Mouse (Mus musculus): ENCODE results near the gene Ifi213. TPM values are rescaled to one million over a fixed set of nuclear protein-coding genes. Genes with fewer than 3 reads are reported as not detected.
"Not testable (repeated sequence)": the region's sequence is repeated elsewhere in the genome, so short reads cannot be mapped to it uniquely, and the experiment has no call there.

Ifi213 gene
- not detected in 2 replicates for polyA plus RNA-seq (2014; fragmentation: Nextera tagmentation; extraction: Ambion mirVana)

DNA sequence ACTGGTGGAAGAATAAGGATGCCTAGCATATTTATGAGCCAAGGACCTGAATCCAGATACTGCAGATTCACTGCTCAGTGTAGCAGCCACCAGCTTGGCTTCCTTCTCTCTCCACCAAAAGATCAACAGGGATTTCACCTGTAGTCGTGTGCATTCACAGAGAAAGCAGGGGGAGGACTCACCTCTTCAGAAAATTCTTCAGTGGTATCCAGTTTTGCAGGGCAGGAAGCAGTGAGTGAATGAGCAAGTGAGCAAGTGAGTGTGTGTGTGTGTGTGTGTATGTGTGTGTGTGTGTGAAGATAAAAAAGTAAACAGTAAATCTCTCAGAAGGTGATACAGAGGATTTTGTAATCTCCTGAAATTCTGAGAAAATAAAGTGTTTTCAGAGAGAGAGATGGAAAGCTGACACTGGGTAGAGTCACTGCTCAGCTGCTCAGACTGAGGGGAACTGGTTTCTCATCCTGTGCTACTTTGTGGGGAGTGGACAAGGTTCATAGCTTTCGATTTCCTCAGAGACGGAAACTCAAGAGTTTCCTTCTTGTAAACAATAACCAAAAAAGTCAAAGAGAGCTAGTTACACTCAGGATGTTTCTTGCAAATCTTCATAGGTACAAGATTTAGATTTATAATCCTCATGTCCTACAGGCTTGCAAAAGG is at the start of gene Ifi213:
Ifi213 (minus strand) TSS at position 437 of the 657 bp plus-strand sequence.
- 78% methylated on average over 3 of the region's 3 CpGs for WGBS
- not testable (repeated sequence) for H3K27me3 ChIP-seq (ENCODE audit: control insufficient read depth, insufficient read depth, low read length); DNase-seq (ENCODE audit: low spot score); ATAC-seq (ENCODE audit: insufficient number of reproducible peaks, low FRiP score, low TSS enrichment, low read depth); H3K36me3 ChIP-seq (ENCODE audit: control insufficient read depth, insufficient read depth, low read length); H3K27ac ChIP-seq (replicated peaks; ENCODE audit: low read depth, low read length); H3K4me2 ChIP-seq (ENCODE audit: low read depth, severe bottlenecking); H3K9ac ChIP-seq (ENCODE audit: low read length); H3K9me3 ChIP-seq (ENCODE audit: control insufficient read depth, low read length); H3K4me3 ChIP-seq (ENCODE audit: low read depth, low read length); H3K4me1 ChIP-seq (ENCODE audit: control insufficient read depth, insufficient read depth, low read length)

DNA sequence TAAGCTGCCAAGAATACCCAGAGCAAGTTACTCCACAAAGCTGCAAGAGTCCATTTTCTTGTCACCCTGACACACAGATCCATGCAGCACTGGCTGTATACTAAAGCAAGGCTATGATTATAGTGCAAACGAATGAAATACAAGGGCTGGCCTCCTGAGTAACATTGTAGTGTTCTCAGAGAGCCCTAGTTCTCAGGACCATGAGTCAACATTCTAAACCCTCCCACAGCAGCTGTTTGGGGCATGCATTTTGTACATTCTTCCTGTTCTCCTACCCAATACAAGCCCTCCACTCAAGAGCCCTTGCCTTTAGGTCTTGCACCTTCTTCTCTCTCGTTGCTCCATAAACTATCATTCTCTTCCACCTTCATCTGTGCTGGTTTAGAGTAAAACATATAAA is 46.3 kb upstream of the Ifi213 start:
- H3K27ac ChIP-seq (replicated peaks; ENCODE audit: low read depth, low read length), result no peak overlapping the region

DNA sequence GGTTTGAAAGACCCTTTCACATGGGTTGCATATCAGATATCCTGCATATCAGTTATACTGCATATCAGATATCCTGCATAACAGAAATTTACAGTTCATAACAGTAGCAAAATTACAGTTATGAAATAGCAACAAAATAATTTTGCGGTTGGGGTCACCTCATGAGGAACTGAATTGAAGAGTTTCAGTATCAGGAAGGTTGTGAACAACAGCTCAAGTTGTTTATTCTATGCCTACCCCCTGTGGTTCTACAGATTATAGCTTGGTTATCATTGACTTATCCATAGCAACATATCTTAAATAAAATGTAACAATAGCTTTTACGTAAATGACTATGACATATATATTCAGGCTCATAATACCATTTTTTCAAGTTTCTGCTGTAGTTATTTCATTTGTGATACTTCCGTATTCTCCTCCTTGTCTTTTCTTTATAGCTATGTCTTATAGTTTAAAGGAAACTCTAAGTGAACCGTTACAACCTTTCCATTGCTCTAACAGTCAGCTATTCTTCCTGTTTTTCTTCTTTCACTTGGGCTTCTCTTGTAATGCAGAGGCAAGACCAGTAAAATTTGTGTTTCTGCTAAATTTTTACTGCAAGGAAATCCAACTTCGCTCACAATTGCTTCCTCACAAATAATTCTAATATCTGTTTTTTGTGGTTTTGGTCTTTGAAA is 35.0 kb upstream of the Ifi213 start:
- H3K27me3 ChIP-seq (ENCODE audit: control insufficient read depth, insufficient read depth, low read length), result no peaks in the 10 kb centered on the region
- ATAC-seq (ENCODE audit: insufficient number of reproducible peaks, low FRiP score, low TSS enrichment, low read depth), result no peak
- 92% methylated on average over 5 of the region's 5 CpGs for WGBS

More for the DNA sequence above, 46.3 kb upstream of the Ifi213 start:
- no peak overlapping the region for H3K9ac ChIP-seq (ENCODE audit: low read length)
- H3K9me3 ChIP-seq (ENCODE audit: control insufficient read depth, low read length), result no peaks in the 10 kb centered on the region
- 76% methylated on average over 2 of the region's 2 CpGs for WGBS
- H3K4me1 ChIP-seq (ENCODE audit: control insufficient read depth, insufficient read depth, low read length), result no peaks in the 10 kb centered on the region
- no peak overlapping the region for H3K4me3 ChIP-seq (ENCODE audit: low read depth, low read length)
- no peaks in the 10 kb centered on the region for H3K36me3 ChIP-seq (ENCODE audit: control insufficient read depth, insufficient read depth, low read length)
- DNase-seq (ENCODE audit: low spot score) (no peak), ATAC-seq (ENCODE audit: insufficient number of reproducible peaks, low FRiP score, low TSS enrichment, low read depth) (no peak)
- no peak overlapping the region for H3K4me2 ChIP-seq (ENCODE audit: low read depth, severe bottlenecking)
- no peaks in the 10 kb centered on the region for H3K27me3 ChIP-seq (ENCODE audit: control insufficient read depth, insufficient read depth, low read length)

GRCm38 (mm10) chr1:173630622-173631021 is 31.5 kb upstream of the Ifi213 start, which contains the start of gene Ifi209:
Gene Ifi209, plus strand, starts transcription at chr1:173630917.
- not testable (repeated sequence) for H3K4me3 ChIP-seq (ENCODE audit: low read depth, low read length); H3K9me3 ChIP-seq (ENCODE audit: control insufficient read depth, low read length); DNase-seq (ENCODE audit: low spot score); H3K9ac ChIP-seq (ENCODE audit: low read length); H3K27ac ChIP-seq (replicated peaks; ENCODE audit: low read depth, low read length); H3K4me1 ChIP-seq (ENCODE audit: control insufficient read depth, insufficient read depth, low read length); H3K36me3 ChIP-seq (ENCODE audit: control insufficient read depth, insufficient read depth, low read length); H3K27me3 ChIP-seq (ENCODE audit: control insufficient read depth, insufficient read depth, low read length); ATAC-seq (ENCODE audit: insufficient number of reproducible peaks, low FRiP score, low TSS enrichment, low read depth); H3K4me2 ChIP-seq (ENCODE audit: low read depth, severe bottlenecking)
- WGBS, result 81% methylated on average over 2 of the region's 2 CpGs

More for the DNA sequence above, 35.0 kb upstream of the Ifi213 start:
- no peak for DNase-seq (ENCODE audit: low spot score)
- Histone ChIP-seq H3K9ac (ENCODE audit: low read length) (no peak overlapping the region), H3K27ac (replicated peaks; ENCODE audit: low read depth, low read length) (no peak overlapping the region), H3K4me1 (ENCODE audit: control insufficient read depth, insufficient read depth, low read length) (no peaks in the 10 kb centered on the region), H3K36me3 (ENCODE audit: control insufficient read depth, insufficient read depth, low read length) (no peaks in the 10 kb centered on the region), H3K9me3 (ENCODE audit: control insufficient read depth, low read length) (no peaks in the 10 kb centered on the region), H3K4me3 (ENCODE audit: low read depth, low read length) (no peak overlapping the region), H3K4me2 (ENCODE audit: low read depth, severe bottlenecking) (no peak overlapping the region)

- Histone ChIP-seq H3K36me3 (ENCODE audit: control insufficient read depth, insufficient read depth, low read length) (no peaks in the 10 kb centered on the region), H3K9ac (ENCODE audit: low read length) (no peak overlapping the region), H3K4me2 (ENCODE audit: low read depth, severe bottlenecking) (no peak overlapping the region), H3K9me3 (ENCODE audit: control insufficient read depth, low read length) (no peaks in the 10 kb centered on the region), H3K27ac (replicated peaks; ENCODE audit: low read depth, low read length) (no peak overlapping the region), H3K4me3 (ENCODE audit: low read depth, low read length) (no peak overlapping the region), H3K4me1 (ENCODE audit: control insufficient read depth, insufficient read depth, low read length) (no peaks in the 10 kb centered on the region), H3K27me3 (ENCODE audit: control insufficient read depth, insufficient read depth, low read length) (no peaks in the 10 kb centered on the region)
- ATAC-seq (ENCODE audit: insufficient number of reproducible peaks, low FRiP score, low TSS enrichment, low read depth), result no peak
- WGBS, result 79% methylated on average over 2 of the region's 2 CpGs
- no peak for DNase-seq (ENCODE audit: low spot score)
Measured at GRCm38 (mm10) chr1:173626686-173627085, 27.6 kb upstream of the Ifi213 start.

GRCm38 (mm10) chr1:173624052-173624451 is 25.0 kb upstream of the Ifi213 start:
- WGBS, result 85% methylated on average over 2 of the region's 2 CpGs
- Histone ChIP-seq H3K36me3 (ENCODE audit: control insufficient read depth, insufficient read depth, low read length) (no peaks in the 10 kb centered on the region), H3K27me3 (ENCODE audit: control insufficient read depth, insufficient read depth, low read length) (no peaks in the 10 kb centered on the region), H3K4me3 (ENCODE audit: low read depth, low read length) (no peak overlapping the region), H3K9ac (ENCODE audit: low read length) (no peak overlapping the region), H3K4me2 (ENCODE audit: low read depth, severe bottlenecking) (no peak overlapping the region), H3K4me1 (ENCODE audit: control insufficient read depth, insufficient read depth, low read length) (no peaks in the 10 kb centered on the region), H3K9me3 (ENCODE audit: control insufficient read depth, low read length) (no peaks in the 10 kb centered on the region), H3K27ac (replicated peaks; ENCODE audit: low read depth, low read length) (no peak overlapping the region)
- no peak for ATAC-seq (ENCODE audit: insufficient number of reproducible peaks, low FRiP score, low TSS enrichment, low read depth)
- DNase-seq (ENCODE audit: low spot score), result no peak

GRCm38 (mm10) chr1:173622216-173622615 is 23.1 kb upstream of the Ifi213 start:
- H3K9ac ChIP-seq (ENCODE audit: low read length); DNase-seq (ENCODE audit: low spot score); H3K27ac ChIP-seq (replicated peaks; ENCODE audit: low read depth, low read length); H3K4me1 ChIP-seq (ENCODE audit: control insufficient read depth, insufficient read depth, low read length); H3K9me3 ChIP-seq (ENCODE audit: control insufficient read depth, low read length); H3K36me3 ChIP-seq (ENCODE audit: control insufficient read depth, insufficient read depth, low read length); H3K4me3 ChIP-seq (ENCODE audit: low read depth, low read length); ATAC-seq (ENCODE audit: insufficient number of reproducible peaks, low FRiP score, low TSS enrichment, low read depth); H3K27me3 ChIP-seq (ENCODE audit: control insufficient read depth, insufficient read depth, low read length); H3K4me2 ChIP-seq (ENCODE audit: low read depth, severe bottlenecking): not testable (repeated sequence)
- 87% methylated on average over 2 of the region's 2 CpGs for WGBS

GRCm38 (mm10) chr1:173610291-173610690 is 11.2 kb upstream of the Ifi213 start:
- not testable (repeated sequence) for H3K9me3 ChIP-seq (ENCODE audit: control insufficient read depth, low read length); H3K36me3 ChIP-seq (ENCODE audit: control insufficient read depth, insufficient read depth, low read length); H3K4me1 ChIP-seq (ENCODE audit: control insufficient read depth, insufficient read depth, low read length); H3K9ac ChIP-seq (ENCODE audit: low read length); H3K27ac ChIP-seq (replicated peaks; ENCODE audit: low read depth, low read length); H3K4me3 ChIP-seq (ENCODE audit: low read depth, low read length); H3K27me3 ChIP-seq (ENCODE audit: control insufficient read depth, insufficient read depth, low read length); DNase-seq (ENCODE audit: low spot score); H3K4me2 ChIP-seq (ENCODE audit: low read depth, severe bottlenecking); ATAC-seq (ENCODE audit: insufficient number of reproducible peaks, low FRiP score, low TSS enrichment, low read depth)
- 80% methylated on average over 3 of the region's 3 CpGs for WGBS

Measured in limb, embryonic 11.5 days (tissue).